Mouse (Mus musculus): ENCODE results near the gene Coro2a. TPM values are rescaled to one million over a fixed set of nuclear protein-coding genes. Genes with fewer than 3 reads are reported as not detected.

The Coro2a gene
- polyA plus RNA-seq, 1 experiment from 2014 or later: 2.2 TPM

- no peaks in the 10 kb centered on the region for H3K36me3 ChIP-seq (ENCODE audit: control insufficient read depth, insufficient read depth, low read length)
- peak overlapping the region; percentile 61 for H3K4me2 ChIP-seq (ENCODE audit: low read length)
- no peaks in the 10 kb centered on the region for H3K9me3 ChIP-seq (replicated peaks; ENCODE audit: control insufficient read depth, low read length)
- H3K9ac ChIP-seq (ENCODE audit: low read length): peak overlapping the region; percentile 43; the same call in 1 of the 2 replicates
- peaks cover 35% of the 10 kb centered on the region for H3K27me3 ChIP-seq (replicated peaks; ENCODE audit: control insufficient read depth, insufficient read depth, low read length)
- DNase-seq (ENCODE audit: low spot score): no peak
- no peak overlapping the region for H3K27ac ChIP-seq (ENCODE audit: low read depth, low read length)
- peaks cover 6% of the 10 kb centered on the region for H3K4me1 ChIP-seq (ENCODE audit: control insufficient read depth, insufficient read depth, low read length)
- ATAC-seq: no peak
- H3K4me3 ChIP-seq (ENCODE audit: low read depth, low read length): peak overlapping the region; percentile 36
- 7% methylated on average over 16 of the region's 16 CpGs for WGBS
Observed at GRCm38 (mm10) chr4:46535094-46535830, 66.7 kb downstream of the Coro2a start.

- Histone ChIP-seq H3K36me3 (ENCODE audit: control insufficient read depth, insufficient read depth, low read length) (no peaks in the 10 kb centered on the region), H3K4me3 (ENCODE audit: low read depth, low read length) (peak overlapping the region; percentile 16; the same call in 1 of the 2 replicates), H3K9me3 (replicated peaks; ENCODE audit: control insufficient read depth, low read length) (no peaks in the 10 kb centered on the region), H3K4me2 (ENCODE audit: low read length) (peak overlapping the region; percentile 29), H3K9ac (ENCODE audit: low read length) (no peak overlapping the region), H3K27ac (ENCODE audit: low read depth, low read length) (no peak overlapping the region), H3K4me1 (ENCODE audit: control insufficient read depth, insufficient read depth, low read length) (peaks cover 6% of the 10 kb centered on the region), H3K27me3 (replicated peaks; ENCODE audit: control insufficient read depth, insufficient read depth, low read length) (peaks cover 35% of the 10 kb centered on the region)
- DNase-seq (ENCODE audit: low spot score) (no peak), ATAC-seq (no peak)
- WGBS: 13% methylated on average over 29 of the region's 29 CpGs
Observed at GRCm38 (mm10) chr4:46533934-46534720, 67.9 kb downstream of the Coro2a start.

DNA sequence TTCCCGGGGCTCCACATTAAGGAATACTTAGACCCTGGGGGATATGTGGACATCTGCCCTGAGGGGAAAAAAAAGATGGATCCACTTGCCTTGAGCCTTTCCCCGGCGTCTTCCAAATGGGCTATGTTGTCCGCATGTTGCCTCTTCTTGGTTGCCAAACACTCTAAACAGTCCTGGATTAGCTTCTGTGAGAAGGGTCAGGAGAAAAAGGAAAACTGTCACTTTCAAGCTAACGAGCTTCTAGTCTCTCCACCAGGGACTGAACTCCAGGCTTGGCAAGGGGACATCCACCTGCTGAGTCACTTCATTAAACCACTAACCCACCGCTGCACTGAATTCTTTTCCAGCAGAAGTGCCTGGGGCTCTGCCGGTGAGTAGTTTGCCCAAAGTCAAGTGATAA lies 69.1 kb downstream of the Coro2a start:
- WGBS: 53% methylated on average over 7 of the region's 7 CpGs
- H3K9me3 ChIP-seq (replicated peaks; ENCODE audit: control insufficient read depth, low read length): no peaks in the 10 kb centered on the region
- no peak overlapping the region for H3K27ac ChIP-seq (ENCODE audit: low read depth, low read length)
- no peak overlapping the region for H3K4me2 ChIP-seq (ENCODE audit: low read length)
- H3K36me3 ChIP-seq (ENCODE audit: control insufficient read depth, insufficient read depth, low read length): no peaks in the 10 kb centered on the region
- ATAC-seq (no peak), DNase-seq (ENCODE audit: low spot score) (no peak)
- H3K9ac ChIP-seq (ENCODE audit: low read length): no peak overlapping the region
- H3K4me3 ChIP-seq (ENCODE audit: low read depth, low read length): no peak overlapping the region
- H3K27me3 ChIP-seq (replicated peaks; ENCODE audit: control insufficient read depth, insufficient read depth, low read length): peaks cover 35% of the 10 kb centered on the region
- peaks cover 6% of the 10 kb centered on the region for H3K4me1 ChIP-seq (ENCODE audit: control insufficient read depth, insufficient read depth, low read length)

GRCm38 (mm10) chr4:46532511-46532910 lies 69.5 kb downstream of the Coro2a start:
- WGBS: 84% methylated on average over 2 of the region's 2 CpGs
- ATAC-seq (no peak), DNase-seq (ENCODE audit: low spot score) (no peak)
- no peak overlapping the region for H3K9ac ChIP-seq (ENCODE audit: low read length)
- H3K36me3 ChIP-seq (ENCODE audit: control insufficient read depth, insufficient read depth, low read length): no peaks in the 10 kb centered on the region
- H3K27me3 ChIP-seq (replicated peaks; ENCODE audit: control insufficient read depth, insufficient read depth, low read length): peaks cover 31% of the 10 kb centered on the region
- H3K4me1 ChIP-seq (ENCODE audit: control insufficient read depth, insufficient read depth, low read length): peaks cover 8% of the 10 kb centered on the region
- no peak overlapping the region for H3K27ac ChIP-seq (ENCODE audit: low read depth, low read length)
- H3K4me2 ChIP-seq (ENCODE audit: low read length): no peak overlapping the region
- no peaks in the 10 kb centered on the region for H3K9me3 ChIP-seq (replicated peaks; ENCODE audit: control insufficient read depth, low read length)
- H3K4me3 ChIP-seq (ENCODE audit: low read depth, low read length): no peak overlapping the region

DNA sequence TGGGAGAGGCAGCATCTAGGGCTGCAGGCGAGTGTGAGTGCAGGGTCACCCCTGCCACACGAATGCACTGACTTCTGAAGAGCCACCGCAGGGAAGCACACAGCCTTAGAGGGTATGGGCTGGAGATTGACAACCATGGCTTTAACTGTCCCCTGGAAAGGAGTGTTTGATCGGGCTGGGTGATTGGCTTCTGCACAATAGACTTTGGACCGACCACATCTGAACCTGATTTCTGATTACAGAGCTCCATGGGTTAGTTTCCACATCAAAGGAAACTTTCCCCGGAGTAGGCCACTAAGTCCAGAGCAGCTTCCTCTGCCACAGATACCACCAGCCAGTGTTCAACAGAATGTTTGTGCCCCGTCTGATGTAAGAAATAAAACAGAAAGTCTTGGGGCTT lies 72.3 kb downstream of the Coro2a start:
- Histone ChIP-seq H3K27me3 (replicated peaks; ENCODE audit: control insufficient read depth, insufficient read depth, low read length) (peaks cover 6% of the 10 kb centered on the region), H3K9me3 (replicated peaks; ENCODE audit: control insufficient read depth, low read length) (no peaks in the 10 kb centered on the region), H3K27ac (ENCODE audit: low read depth, low read length) (no peak overlapping the region), H3K4me3 (ENCODE audit: low read depth, low read length) (no peak overlapping the region), H3K36me3 (ENCODE audit: control insufficient read depth, insufficient read depth, low read length) (no peaks in the 10 kb centered on the region), H3K4me2 (ENCODE audit: low read length) (no peak overlapping the region), H3K4me1 (ENCODE audit: control insufficient read depth, insufficient read depth, low read length) (peaks cover 3% of the 10 kb centered on the region; the same call in 1 of the 2 replicates), H3K9ac (ENCODE audit: low read length) (no peak overlapping the region)
- WGBS: 49% methylated on average over 7 of the region's 7 CpGs
- DNase-seq (ENCODE audit: low spot score): no peak
- ATAC-seq: no peak

GRCm38 (mm10) chr4:46527558-46527926 lies 74.5 kb downstream of the Coro2a start:
- WGBS: 4% methylated on average over 7 of the region's 7 CpGs
- Histone ChIP-seq H3K4me1 (ENCODE audit: control insufficient read depth, insufficient read depth, low read length) (peaks cover 3% of the 10 kb centered on the region; the same call in 1 of the 2 replicates), H3K4me3 (ENCODE audit: low read depth, low read length) (no peak overlapping the region), H3K36me3 (ENCODE audit: control insufficient read depth, insufficient read depth, low read length) (no peaks in the 10 kb centered on the region), H3K27me3 (replicated peaks; ENCODE audit: control insufficient read depth, insufficient read depth, low read length) (no peaks in the 10 kb centered on the region), H3K9ac (ENCODE audit: low read length) (peak overlapping the region; percentile 41; the same call in 1 of the 2 replicates), H3K9me3 (replicated peaks; ENCODE audit: control insufficient read depth, low read length) (no peaks in the 10 kb centered on the region), H3K4me2 (ENCODE audit: low read length) (peak overlapping the region; percentile 43), H3K27ac (ENCODE audit: low read depth, low read length) (no peak overlapping the region)
- ATAC-seq (peak; percentile 52; the same call in 1 of the 2 replicates), DNase-seq (ENCODE audit: low spot score) (no peak)

DNA sequence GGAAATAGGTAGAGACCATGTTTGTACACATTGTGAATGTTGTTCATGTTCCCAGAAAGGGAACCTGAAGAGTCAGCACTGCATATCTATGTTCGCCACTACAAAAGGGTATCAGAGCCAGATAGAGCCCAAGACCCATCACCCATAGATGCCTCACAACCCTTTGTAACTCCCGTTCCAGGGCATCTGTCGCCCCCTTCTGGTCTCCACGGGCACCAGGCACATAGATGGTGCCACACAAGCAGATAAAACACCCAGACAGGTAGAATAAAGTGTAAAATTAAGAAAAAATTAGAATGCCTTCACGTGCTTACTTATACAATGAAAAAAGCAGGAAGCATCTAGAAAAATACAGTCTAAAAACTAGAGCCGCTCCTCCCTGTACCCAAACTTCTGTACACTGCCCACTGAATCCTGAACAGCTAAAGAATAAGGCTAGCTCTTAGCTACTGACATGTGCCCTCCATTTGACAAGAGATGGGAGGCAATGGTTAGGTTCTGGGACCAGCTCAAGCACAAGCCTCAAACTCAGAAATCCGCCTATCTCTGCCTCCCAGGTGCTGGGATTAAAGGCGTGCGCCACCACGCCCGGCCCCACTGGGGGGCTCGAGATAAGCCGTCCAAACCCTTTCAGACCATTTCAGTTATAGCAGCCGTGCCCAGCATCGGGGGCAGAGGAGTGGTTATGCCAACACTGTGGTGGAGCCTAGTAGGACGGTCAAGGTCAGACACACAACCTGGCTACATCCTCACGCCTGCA lies 75.0 kb downstream of the Coro2a start:
- WGBS: 37% methylated on average over 17 of the region's 17 CpGs
- Histone ChIP-seq H3K4me1 (ENCODE audit: control insufficient read depth, insufficient read depth, low read length) (peaks cover 3% of the 10 kb centered on the region; the same call in 1 of the 2 replicates), H3K9ac (ENCODE audit: low read length) (peak overlapping the region; percentile 41; the same call in 1 of the 2 replicates), H3K36me3 (ENCODE audit: control insufficient read depth, insufficient read depth, low read length) (no peaks in the 10 kb centered on the region), H3K27me3 (replicated peaks; ENCODE audit: control insufficient read depth, insufficient read depth, low read length) (no peaks in the 10 kb centered on the region), H3K27ac (ENCODE audit: low read depth, low read length) (no peak overlapping the region), H3K4me2 (ENCODE audit: low read length) (peak overlapping the region; percentile 43), H3K9me3 (replicated peaks; ENCODE audit: control insufficient read depth, low read length) (no peaks in the 10 kb centered on the region), H3K4me3 (ENCODE audit: low read depth, low read length) (no peak overlapping the region)
- DNase-seq (ENCODE audit: low spot score): no peak
- ATAC-seq: no peak

DNA sequence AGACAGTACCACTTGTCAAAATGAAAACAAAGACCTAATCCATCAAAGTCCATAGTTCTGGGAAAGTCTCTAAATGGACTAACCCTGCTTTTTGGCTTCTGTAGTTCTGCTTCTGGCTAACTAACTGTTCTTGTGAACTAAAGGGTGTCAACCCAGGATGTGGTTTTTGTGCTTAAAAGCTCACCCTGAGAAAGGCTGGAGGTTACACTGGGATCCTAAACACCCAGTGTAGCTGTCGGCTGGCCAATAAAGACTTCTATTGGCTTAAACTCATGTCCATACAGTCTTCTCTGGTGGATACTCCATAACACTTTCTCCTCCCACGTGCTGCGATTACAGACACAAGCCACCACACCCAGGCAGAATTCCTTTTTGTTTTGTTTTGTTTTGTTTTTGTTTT lies 75.8 kb downstream of the Coro2a start:
- WGBS: 86% methylated on average over 3 of the region's 3 CpGs
- peaks cover 3% of the 10 kb centered on the region; the same call in 1 of the 2 replicates for H3K4me1 ChIP-seq (ENCODE audit: control insufficient read depth, insufficient read depth, low read length)
- no peaks in the 10 kb centered on the region for H3K36me3 ChIP-seq (ENCODE audit: control insufficient read depth, insufficient read depth, low read length)
- no peak overlapping the region for H3K27ac ChIP-seq (ENCODE audit: low read depth, low read length)
- no peak for ATAC-seq
- H3K4me3 ChIP-seq (ENCODE audit: low read depth, low read length): no peak overlapping the region
- DNase-seq (ENCODE audit: low spot score): no peak
- no peak overlapping the region for H3K9ac ChIP-seq (ENCODE audit: low read length)
- H3K27me3 ChIP-seq (replicated peaks; ENCODE audit: control insufficient read depth, insufficient read depth, low read length): no peaks in the 10 kb centered on the region
- no peak overlapping the region for H3K4me2 ChIP-seq (ENCODE audit: low read length)
- no peaks in the 10 kb centered on the region for H3K9me3 ChIP-seq (replicated peaks; ENCODE audit: control insufficient read depth, low read length)
